Mouse (Mus musculus): ENCODE results near the gene Gas2l1. TPM values are rescaled to one million over a fixed set of nuclear protein-coding genes. Genes with fewer than 3 reads are reported as not detected.
"Not testable (repeated sequence)": the region's sequence is repeated elsewhere in the genome, so short reads cannot be mapped to it uniquely, and the experiment has no call there.

The Gas2l1 gene
- polyA plus RNA-seq, 1 experiment from 2014 or later = 24.9 TPM

DNA sequence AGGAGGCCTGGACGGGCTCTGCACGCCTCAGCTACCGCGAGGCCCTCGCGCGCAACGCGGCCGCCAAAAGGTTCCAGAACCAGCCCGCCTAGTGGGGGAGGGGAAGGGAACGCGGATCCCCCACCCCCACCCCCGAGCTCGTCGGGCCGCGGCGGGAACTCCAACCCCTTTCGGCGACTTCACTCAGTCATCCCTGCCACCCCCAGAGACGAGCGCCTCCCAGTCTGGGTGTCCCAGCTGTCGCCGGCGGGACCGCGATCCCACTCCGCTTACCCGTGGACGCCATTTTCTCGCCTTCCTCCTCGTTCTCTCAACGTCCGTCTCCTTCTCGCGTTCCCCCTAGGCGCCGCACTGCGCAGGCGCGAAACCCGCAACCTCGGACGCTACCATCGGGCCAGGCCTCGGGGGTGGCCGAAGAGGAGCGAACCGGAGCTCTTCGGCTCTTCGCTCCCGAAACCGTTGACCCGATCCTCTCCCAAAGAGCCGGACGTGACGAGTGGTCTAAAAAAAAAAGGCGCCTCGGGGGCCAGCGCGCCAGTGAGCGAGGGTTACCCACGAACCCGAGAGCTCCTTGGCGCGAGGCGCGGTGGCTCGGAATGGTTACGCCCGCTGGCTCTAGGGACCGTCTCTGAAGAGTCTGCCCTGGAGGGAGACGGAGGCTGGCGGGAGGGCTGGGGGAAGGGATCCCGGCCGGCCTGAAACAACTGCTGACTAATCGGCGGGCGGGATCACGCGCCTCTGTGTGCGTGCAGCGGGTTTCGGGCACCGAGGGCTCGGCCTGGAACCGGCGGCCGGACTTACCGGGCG lies 33.8 kb upstream of the Gas2l1 start, which contains the start of the genes Rhbdd3 and Ewsr1:
TSS of gene Rhbdd3 (plus strand) at position 191 of the 807 bp plus-strand sequence.
TSS of gene Ewsr1 (minus strand) at position 531 of the 807 bp plus-strand sequence.
- WGBS = under 1% methylated on average over 79 of the region's 92 CpGs
- H3K4me3 ChIP-seq (ENCODE audit: low read depth, low read length) = peak within 1 kb of the TSS; percentile 100
- no peaks in the 10 kb centered on the region for H3K9me3 ChIP-seq (ENCODE audit: control insufficient read depth, low read length)
- peak within 1 kb of the TSS; percentile 96 for H3K9ac ChIP-seq (replicated peaks; ENCODE audit: low read depth, low read length)
- peak within 1 kb of the TSS; percentile 99 for H3K27ac ChIP-seq (ENCODE audit: low read depth, low read length)
- ATAC-seq (ENCODE audit: low read depth) = peak; percentile 90
- no peaks in the 10 kb centered on the region for H3K36me3 ChIP-seq (ENCODE audit: control insufficient read depth, insufficient read depth, low read length)
- H3K27me3 ChIP-seq (ENCODE audit: control insufficient read depth, insufficient read depth, low read length) = no peaks in the 10 kb centered on the region
- H3K4me1 ChIP-seq (ENCODE audit: control insufficient read depth, insufficient read depth, low read length) = peaks cover 29% of the 10 kb centered on the region
- H3K4me2 ChIP-seq (ENCODE audit: low read depth, low read length) = peak within 1 kb of the TSS; percentile 93

DNA sequence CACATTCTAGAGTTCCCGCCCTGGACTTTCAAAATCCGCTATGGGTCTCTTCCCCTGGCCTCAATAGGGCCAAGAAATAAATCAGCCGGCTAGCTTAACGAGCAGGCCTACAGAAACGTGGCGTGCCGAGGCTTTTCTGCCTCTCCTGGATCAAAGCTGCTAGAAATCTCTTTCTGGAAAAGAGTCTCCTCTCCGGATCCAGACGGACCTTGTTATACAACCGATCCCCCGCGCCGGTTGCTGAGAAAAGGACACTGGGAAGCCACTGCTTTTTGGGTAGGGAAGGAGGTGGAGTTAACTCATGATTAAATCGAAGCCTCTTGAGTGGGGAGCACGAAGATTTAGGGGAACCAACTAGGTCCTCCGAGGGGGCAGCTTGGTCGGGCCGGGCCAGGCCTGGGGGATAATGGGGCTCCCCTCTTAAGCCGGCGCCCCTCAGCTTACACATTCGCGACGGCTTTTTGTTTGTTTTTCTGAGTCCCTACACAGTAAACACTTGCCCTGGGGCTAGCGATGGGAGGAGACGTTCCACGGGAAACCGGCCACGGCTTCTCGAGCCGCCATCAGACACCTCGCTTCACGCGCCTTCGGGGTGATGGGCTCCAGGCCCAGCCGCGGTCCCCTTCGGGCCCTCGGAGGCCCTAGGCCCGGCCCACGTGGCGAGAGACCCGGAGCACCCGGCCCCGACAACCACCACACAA lies 33.1 kb upstream of the Gas2l1 start:
- ATAC-seq (ENCODE audit: low read depth) = no peak; the same call in 1 of the 2 replicates
- no peaks in the 10 kb centered on the region for H3K9me3 ChIP-seq (ENCODE audit: control insufficient read depth, low read length)
- H3K4me3 ChIP-seq (ENCODE audit: low read depth, low read length) = peak overlapping the region; percentile 100
- WGBS = under 1% methylated on average over 44 of the region's 44 CpGs
- H3K4me2 ChIP-seq (ENCODE audit: low read depth, low read length) = peak overlapping the region; percentile 93
- H3K9ac ChIP-seq (replicated peaks; ENCODE audit: low read depth, low read length) = peak overlapping the region; percentile 96
- peaks cover 29% of the 10 kb centered on the region for H3K4me1 ChIP-seq (ENCODE audit: control insufficient read depth, insufficient read depth, low read length)
- no peaks in the 10 kb centered on the region for H3K36me3 ChIP-seq (ENCODE audit: control insufficient read depth, insufficient read depth, low read length)
- H3K27me3 ChIP-seq (ENCODE audit: control insufficient read depth, insufficient read depth, low read length) = no peaks in the 10 kb centered on the region
- peak overlapping the region; percentile 99 for H3K27ac ChIP-seq (ENCODE audit: low read depth, low read length)

DNA sequence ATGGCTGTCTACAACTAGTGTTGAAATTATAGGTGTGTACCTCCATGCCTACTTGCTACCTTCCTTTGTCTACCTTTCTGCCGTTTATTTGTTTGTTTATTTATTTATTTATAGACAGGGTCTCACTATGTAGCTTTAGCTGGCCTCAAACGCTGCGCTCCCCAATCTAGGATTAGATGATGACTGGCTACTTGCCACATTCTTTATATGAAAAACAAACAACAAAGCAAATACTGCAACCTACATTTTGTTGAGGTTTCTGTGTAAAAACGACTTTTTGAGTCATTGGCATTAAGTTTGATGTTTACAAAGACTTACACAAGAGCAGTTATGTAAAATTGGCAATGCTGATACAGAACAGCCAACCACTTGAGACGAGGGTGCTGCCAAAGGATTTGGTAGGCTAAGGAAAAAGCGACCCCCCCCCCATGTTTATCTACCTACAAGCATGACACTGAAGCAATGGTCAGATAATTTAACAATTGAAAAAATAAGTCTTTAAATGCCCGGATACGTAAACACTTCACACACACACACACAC lies 31.4 kb upstream of the Gas2l1 start:
- H3K9ac ChIP-seq (replicated peaks; ENCODE audit: low read depth, low read length) = no peak overlapping the region
- H3K27me3 ChIP-seq (ENCODE audit: control insufficient read depth, insufficient read depth, low read length) = no peaks in the 10 kb centered on the region
- H3K4me3 ChIP-seq (ENCODE audit: low read depth, low read length) = peak overlapping the region; percentile 100; the same call in 1 of the 2 replicates
- H3K9me3 ChIP-seq (ENCODE audit: control insufficient read depth, low read length) = no peaks in the 10 kb centered on the region
- no peak for ATAC-seq (ENCODE audit: low read depth)
- no peak overlapping the region for H3K27ac ChIP-seq (ENCODE audit: low read depth, low read length)
- peak overlapping the region; percentile 93; the same call in 1 of the 2 replicates for H3K4me2 ChIP-seq (ENCODE audit: low read depth, low read length)
- H3K36me3 ChIP-seq (ENCODE audit: control insufficient read depth, insufficient read depth, low read length) = peaks cover 11% of the 10 kb centered on the region; the same call in 1 of the 2 replicates
- WGBS = 78% methylated on average over 8 of the region's 8 CpGs
- peaks cover 29% of the 10 kb centered on the region for H3K4me1 ChIP-seq (ENCODE audit: control insufficient read depth, insufficient read depth, low read length)

DNA sequence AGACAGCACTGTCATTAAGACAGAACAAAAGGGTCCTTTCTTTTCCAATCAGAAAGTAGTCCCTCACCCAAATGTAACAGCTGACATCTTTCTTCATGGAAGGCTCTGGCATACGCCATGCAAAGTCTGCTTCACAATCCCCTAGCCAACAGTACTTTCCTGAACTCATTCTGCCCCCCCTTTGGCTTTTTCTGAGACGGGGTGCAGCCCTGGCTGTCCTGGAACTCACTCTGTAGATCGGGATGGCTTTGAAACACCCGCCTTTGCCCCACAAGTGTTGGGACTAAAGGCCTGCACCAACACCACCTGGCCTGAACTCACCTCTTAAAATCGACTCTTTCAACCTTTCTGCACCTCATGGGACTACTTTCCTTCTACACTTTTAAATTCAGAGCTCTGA lies 30.8 kb upstream of the Gas2l1 start:
- H3K9me3 ChIP-seq (ENCODE audit: control insufficient read depth, low read length) = no peaks in the 10 kb centered on the region
- peaks cover 16% of the 10 kb centered on the region; the same call in 1 of the 2 replicates for H3K36me3 ChIP-seq (ENCODE audit: control insufficient read depth, insufficient read depth, low read length)
- peaks cover 25% of the 10 kb centered on the region for H3K4me1 ChIP-seq (ENCODE audit: control insufficient read depth, insufficient read depth, low read length)
- H3K4me3 ChIP-seq (ENCODE audit: low read depth, low read length) = no peak overlapping the region; the same call in 1 of the 2 replicates
- H3K9ac ChIP-seq (replicated peaks; ENCODE audit: low read depth, low read length) = no peak overlapping the region
- no peak overlapping the region for H3K4me2 ChIP-seq (ENCODE audit: low read depth, low read length)
- no peaks in the 10 kb centered on the region for H3K27me3 ChIP-seq (ENCODE audit: control insufficient read depth, insufficient read depth, low read length)
- 81% methylated on average over 5 of the region's 5 CpGs for WGBS
- ATAC-seq (ENCODE audit: low read depth) = no peak
- H3K27ac ChIP-seq (ENCODE audit: low read depth, low read length) = no peak overlapping the region

DNA sequence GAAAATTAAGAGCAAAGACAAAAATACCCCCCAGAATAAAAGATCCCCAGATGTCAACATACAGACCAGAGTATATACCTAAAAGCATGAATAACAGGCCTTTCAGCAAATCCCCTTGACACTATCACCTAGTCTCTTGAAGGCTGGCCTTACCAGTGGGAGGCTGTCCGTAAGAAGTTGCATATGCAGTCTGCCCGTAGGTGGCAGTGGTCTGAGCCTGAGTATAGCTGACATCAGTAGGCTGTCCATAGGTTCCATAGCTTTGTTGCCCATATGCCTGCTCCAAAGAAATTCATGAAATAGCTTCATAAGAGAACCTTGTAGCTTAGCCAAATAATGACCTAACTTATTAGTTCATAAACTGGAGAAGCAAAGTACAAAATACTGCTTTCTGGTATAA lies 26.6 kb upstream of the Gas2l1 start:
- Histone ChIP-seq H3K4me2 (ENCODE audit: low read depth, low read length) (no peak overlapping the region), H3K4me1 (ENCODE audit: control insufficient read depth, insufficient read depth, low read length) (peaks cover 9% of the 10 kb centered on the region), H3K27me3 (ENCODE audit: control insufficient read depth, insufficient read depth, low read length) (no peaks in the 10 kb centered on the region), H3K9ac (replicated peaks; ENCODE audit: low read depth, low read length) (no peak overlapping the region), H3K4me3 (ENCODE audit: low read depth, low read length) (no peak overlapping the region), H3K36me3 (ENCODE audit: control insufficient read depth, insufficient read depth, low read length) (peaks cover 44% of the 10 kb centered on the region), H3K9me3 (ENCODE audit: control insufficient read depth, low read length) (no peaks in the 10 kb centered on the region), H3K27ac (ENCODE audit: low read depth, low read length) (no peak overlapping the region)
- 46% methylated on average over 2 of the region's 2 CpGs for WGBS
- ATAC-seq (ENCODE audit: low read depth) = no peak

DNA sequence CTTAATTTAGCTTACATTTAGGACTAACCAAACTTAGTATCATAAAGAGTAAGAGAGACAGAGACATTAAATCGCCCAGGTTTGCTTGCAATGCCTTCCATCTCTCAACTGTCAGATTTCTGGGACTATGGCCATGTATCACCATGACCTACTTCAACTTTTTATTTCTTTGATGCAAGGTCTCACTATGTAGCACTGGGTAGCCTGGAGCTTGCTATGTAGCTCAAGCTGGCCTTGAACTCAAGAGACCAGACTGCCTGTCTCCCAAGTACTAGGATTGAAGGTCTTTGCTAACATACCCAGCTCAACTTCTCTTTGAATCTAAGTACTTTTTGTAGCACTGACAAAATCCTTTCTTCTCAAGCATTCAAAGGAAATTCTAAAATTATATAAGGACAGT lies 24.0 kb upstream of the Gas2l1 start:
- Histone ChIP-seq H3K27me3 (ENCODE audit: control insufficient read depth, insufficient read depth, low read length) (no peaks in the 10 kb centered on the region), H3K9ac (replicated peaks; ENCODE audit: low read depth, low read length) (no peak overlapping the region), H3K4me2 (ENCODE audit: low read depth, low read length) (no peak overlapping the region), H3K36me3 (ENCODE audit: control insufficient read depth, insufficient read depth, low read length) (peaks cover 70% of the 10 kb centered on the region), H3K27ac (ENCODE audit: low read depth, low read length) (no peak overlapping the region), H3K4me3 (ENCODE audit: low read depth, low read length) (no peak overlapping the region), H3K9me3 (ENCODE audit: control insufficient read depth, low read length) (no peaks in the 10 kb centered on the region), H3K4me1 (ENCODE audit: control insufficient read depth, insufficient read depth, low read length) (no peaks in the 10 kb centered on the region)
- ATAC-seq (ENCODE audit: low read depth) = no peak
- 100% methylated on average over 1 of the region's 1 CpGs for WGBS

DNA sequence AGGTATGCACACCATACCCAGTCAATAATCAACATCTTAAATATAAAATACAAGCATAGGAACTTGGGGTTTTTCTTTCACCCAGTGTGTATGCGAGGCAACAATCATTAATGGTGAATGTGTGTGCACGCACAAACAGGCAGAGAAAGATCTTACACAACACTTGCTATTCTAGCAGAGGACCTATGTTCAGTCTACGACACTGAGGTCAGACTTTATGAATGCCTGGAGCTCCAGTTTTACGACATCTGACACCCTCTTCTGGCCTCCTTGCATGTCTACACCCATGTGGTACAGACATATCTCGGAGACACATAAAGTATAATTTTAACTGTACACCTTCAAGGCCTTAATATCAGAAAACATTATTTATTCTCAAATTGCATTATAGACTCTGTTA lies 11.7 kb upstream of the Gas2l1 start:
- H3K36me3 ChIP-seq (ENCODE audit: control insufficient read depth, insufficient read depth, low read length) = peaks cover 48% of the 10 kb centered on the region
- H3K27me3 ChIP-seq (ENCODE audit: control insufficient read depth, insufficient read depth, low read length); H3K4me2 ChIP-seq (ENCODE audit: low read depth, low read length); ATAC-seq (ENCODE audit: low read depth); H3K4me1 ChIP-seq (ENCODE audit: control insufficient read depth, insufficient read depth, low read length); H3K9ac ChIP-seq (replicated peaks; ENCODE audit: low read depth, low read length); H3K4me3 ChIP-seq (ENCODE audit: low read depth, low read length); H3K27ac ChIP-seq (ENCODE audit: low read depth, low read length); H3K9me3 ChIP-seq (ENCODE audit: control insufficient read depth, low read length): not testable (repeated sequence)
- 84% methylated on average over 4 of the region's 5 CpGs for WGBS

DNA sequence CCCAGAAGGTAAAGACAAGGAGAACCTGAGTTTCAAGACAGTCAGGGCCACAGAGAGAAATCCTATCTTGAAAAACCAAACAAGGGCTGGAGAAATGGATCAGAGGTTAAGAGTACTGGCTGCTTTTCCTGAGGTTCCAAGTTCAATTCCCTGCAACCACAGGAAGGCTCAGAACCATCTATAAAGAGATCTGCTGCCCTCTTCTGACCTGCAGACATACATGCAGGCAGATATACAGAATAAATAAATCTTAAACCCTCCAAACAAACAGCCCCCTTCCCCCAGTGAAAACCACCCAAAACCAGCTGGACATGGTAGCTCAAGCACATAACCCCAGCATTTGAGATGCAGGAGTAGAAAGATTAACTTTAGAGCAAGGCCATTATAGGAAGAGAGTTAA lies 10.6 kb upstream of the Gas2l1 start:
- Histone ChIP-seq H3K4me2 (ENCODE audit: low read depth, low read length) (no peak overlapping the region), H3K27ac (ENCODE audit: low read depth, low read length) (no peak overlapping the region), H3K4me1 (ENCODE audit: control insufficient read depth, insufficient read depth, low read length) (no peaks in the 10 kb centered on the region), H3K36me3 (ENCODE audit: control insufficient read depth, insufficient read depth, low read length) (peaks cover 56% of the 10 kb centered on the region), H3K9me3 (ENCODE audit: control insufficient read depth, low read length) (no peaks in the 10 kb centered on the region), H3K4me3 (ENCODE audit: low read depth, low read length) (no peak overlapping the region), H3K27me3 (ENCODE audit: control insufficient read depth, insufficient read depth, low read length) (no peaks in the 10 kb centered on the region), H3K9ac (replicated peaks; ENCODE audit: low read depth, low read length) (no peak overlapping the region)
- no peak for ATAC-seq (ENCODE audit: low read depth)

DNA sequence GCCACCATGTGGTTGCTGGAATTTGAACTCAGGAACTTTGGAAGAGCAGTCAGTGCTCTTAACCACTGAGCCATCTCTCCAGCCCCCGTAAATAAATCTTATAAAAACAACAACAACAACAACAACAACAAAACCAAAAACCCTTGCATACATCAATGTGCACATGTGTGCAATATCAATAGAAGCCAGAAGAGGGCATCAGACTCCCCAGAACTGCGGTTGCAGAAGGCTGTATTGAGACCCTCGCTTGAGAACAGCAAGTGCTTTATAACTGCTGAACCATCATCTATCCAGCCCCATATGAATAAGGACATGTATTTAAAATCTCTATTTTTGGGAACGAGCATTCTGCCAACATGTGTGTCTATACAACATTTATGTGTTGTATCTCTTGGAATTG lies 9.8 kb upstream of the Gas2l1 start:
- peaks cover 61% of the 10 kb centered on the region for H3K36me3 ChIP-seq (ENCODE audit: control insufficient read depth, insufficient read depth, low read length)
- H3K4me3 ChIP-seq (ENCODE audit: low read depth, low read length) = no peak overlapping the region
- WGBS = 75% methylated on average over 4 of the region's 4 CpGs
- H3K9ac ChIP-seq (replicated peaks; ENCODE audit: low read depth, low read length) = no peak overlapping the region
- H3K27ac ChIP-seq (ENCODE audit: low read depth, low read length) = no peak overlapping the region
- no peaks in the 10 kb centered on the region for H3K4me1 ChIP-seq (ENCODE audit: control insufficient read depth, insufficient read depth, low read length)
- H3K27me3 ChIP-seq (ENCODE audit: control insufficient read depth, insufficient read depth, low read length) = no peaks in the 10 kb centered on the region
- no peak overlapping the region for H3K4me2 ChIP-seq (ENCODE audit: low read depth, low read length)
- no peak for ATAC-seq (ENCODE audit: low read depth)
- H3K9me3 ChIP-seq (ENCODE audit: control insufficient read depth, low read length) = no peaks in the 10 kb centered on the region

Measured in neural tube, embryonic 14.5 days (tissue).